Mouse (Mus musculus): ENCODE results near the gene Ncs1.

The Ncs1 gene

GRCm38 (mm10) chr2:31339826-31340225 is 94.2 kb downstream of the Ncs1 start:
- in situ Hi-C loops (cut with MseI, MboI), result no loop called here

- in situ Hi-C loops (cut with MseI, MboI), result no loop called here
Observed at GRCm38 (mm10) chr2:31341726-31342535, 96.3 kb downstream of the Ncs1 start.
